Mouse (Mus musculus): Measurements from ENCODE around the gene Siva1. TPM values are rescaled to one million over a fixed set of nuclear protein-coding genes. Genes with fewer than 3 reads are reported as not detected.

The Siva1 gene
- polyA plus RNA-seq, 1 experiment from 2014 or later = 274 TPM

DNA sequence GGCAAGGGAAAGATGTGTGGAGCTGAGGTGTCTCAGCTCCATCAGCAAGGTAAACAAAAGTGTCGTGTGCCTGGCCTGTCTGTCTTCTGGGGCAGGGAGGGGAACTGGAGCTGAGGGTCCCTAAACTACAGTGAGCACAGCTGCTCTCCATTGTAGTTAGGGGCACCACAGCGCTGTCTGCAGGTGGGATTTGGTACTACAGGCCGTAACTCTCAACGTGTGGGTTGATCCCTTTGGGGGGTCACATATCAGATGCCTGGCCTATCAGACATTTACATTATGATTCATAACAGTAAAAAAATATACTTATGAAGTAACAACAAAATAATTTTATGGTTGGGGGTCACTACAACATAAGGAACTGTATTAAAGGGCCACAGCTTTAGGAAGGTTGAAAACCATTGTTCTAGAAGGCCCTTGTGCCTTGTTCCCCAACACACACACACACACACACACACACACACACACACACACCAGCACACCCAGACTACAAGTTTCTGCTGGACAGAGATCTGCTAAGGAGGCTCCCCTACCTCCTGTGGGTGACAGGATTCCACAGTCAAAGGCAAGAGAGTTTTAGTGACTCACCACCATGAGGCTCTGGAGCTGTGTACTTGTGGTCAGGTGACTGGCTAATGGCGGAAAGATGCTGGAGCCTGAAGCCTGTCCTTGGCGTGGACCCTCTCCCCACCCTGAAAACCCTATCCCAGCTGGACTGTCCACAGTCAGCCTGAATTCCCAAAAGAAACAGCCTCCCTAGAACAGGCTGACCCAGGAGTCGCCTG, 17.2 kb upstream of the Siva1 start:
- no peak overlapping the region for H3K4me3 ChIP-seq (ENCODE audit: low read depth, low read length)
- ATAC-seq (ENCODE audit: insufficient number of reproducible peaks, insufficient read depth, low FRiP score, low read depth) = no peak
- H3K4me2 ChIP-seq (replicated peaks; ENCODE audit: low read depth, low read length) = no peak overlapping the region
- no peaks in the 10 kb centered on the region for H3K9me3 ChIP-seq (ENCODE audit: control insufficient read depth, low read depth, low read length)
- 0 out of 2 replicates have a peak, but pooled peaks cover 2% of the 10 kb centered on the region for H3K27me3 ChIP-seq (ENCODE audit: control insufficient read depth, insufficient read depth, low read length)
- no peak overlapping the region for H3K27ac ChIP-seq (ENCODE audit: low read length)
- H3K4me1 ChIP-seq (ENCODE audit: control insufficient read depth, insufficient read depth, low read length) = peaks cover 25% of the 10 kb centered on the region
- 62% methylated on average over 7 of the region's 7 CpGs for WGBS
- no peak overlapping the region for H3K9ac ChIP-seq (replicated peaks; ENCODE audit: low read depth, low read length)
- H3K36me3 ChIP-seq (ENCODE audit: control insufficient read depth, insufficient read depth, low read length) = no peaks in the 10 kb centered on the region

DNA sequence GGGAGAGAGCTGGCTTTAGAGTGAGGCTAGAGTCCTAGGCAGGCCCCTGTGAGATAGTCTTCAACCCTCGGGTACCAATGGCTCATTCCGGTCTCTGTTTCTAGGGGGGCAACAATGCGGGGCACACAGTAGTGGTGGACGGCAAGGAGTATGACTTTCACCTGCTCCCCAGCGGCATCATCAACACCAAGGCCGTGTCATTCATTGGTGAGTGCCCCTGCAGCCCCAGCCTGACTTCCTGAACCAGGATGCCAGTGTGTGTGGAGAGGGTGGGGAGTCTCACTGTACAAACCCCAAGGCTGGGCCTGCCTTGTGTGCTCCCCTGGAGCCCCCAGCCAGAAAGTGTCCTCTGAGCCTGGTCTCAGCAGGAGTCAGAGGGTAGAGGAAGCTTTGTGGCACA, 16.3 kb upstream of the Siva1 start:
- Histone ChIP-seq H3K4me1 (ENCODE audit: control insufficient read depth, insufficient read depth, low read length) (peaks cover 29% of the 10 kb centered on the region), H3K27me3 (ENCODE audit: control insufficient read depth, insufficient read depth, low read length) (0 out of 2 replicates have a peak, but pooled peaks cover 2% of the 10 kb centered on the region), H3K9ac (replicated peaks; ENCODE audit: low read depth, low read length) (no peak overlapping the region), H3K4me3 (ENCODE audit: low read depth, low read length) (no peak overlapping the region), H3K4me2 (replicated peaks; ENCODE audit: low read depth, low read length) (no peak overlapping the region), H3K9me3 (ENCODE audit: control insufficient read depth, low read depth, low read length) (no peaks in the 10 kb centered on the region), H3K36me3 (ENCODE audit: control insufficient read depth, insufficient read depth, low read length) (no peaks in the 10 kb centered on the region), H3K27ac (ENCODE audit: low read length) (no peak overlapping the region)
- WGBS = 85% methylated on average over 6 of the region's 6 CpGs
- ATAC-seq (ENCODE audit: insufficient number of reproducible peaks, insufficient read depth, low FRiP score, low read depth) = no peak

DNA sequence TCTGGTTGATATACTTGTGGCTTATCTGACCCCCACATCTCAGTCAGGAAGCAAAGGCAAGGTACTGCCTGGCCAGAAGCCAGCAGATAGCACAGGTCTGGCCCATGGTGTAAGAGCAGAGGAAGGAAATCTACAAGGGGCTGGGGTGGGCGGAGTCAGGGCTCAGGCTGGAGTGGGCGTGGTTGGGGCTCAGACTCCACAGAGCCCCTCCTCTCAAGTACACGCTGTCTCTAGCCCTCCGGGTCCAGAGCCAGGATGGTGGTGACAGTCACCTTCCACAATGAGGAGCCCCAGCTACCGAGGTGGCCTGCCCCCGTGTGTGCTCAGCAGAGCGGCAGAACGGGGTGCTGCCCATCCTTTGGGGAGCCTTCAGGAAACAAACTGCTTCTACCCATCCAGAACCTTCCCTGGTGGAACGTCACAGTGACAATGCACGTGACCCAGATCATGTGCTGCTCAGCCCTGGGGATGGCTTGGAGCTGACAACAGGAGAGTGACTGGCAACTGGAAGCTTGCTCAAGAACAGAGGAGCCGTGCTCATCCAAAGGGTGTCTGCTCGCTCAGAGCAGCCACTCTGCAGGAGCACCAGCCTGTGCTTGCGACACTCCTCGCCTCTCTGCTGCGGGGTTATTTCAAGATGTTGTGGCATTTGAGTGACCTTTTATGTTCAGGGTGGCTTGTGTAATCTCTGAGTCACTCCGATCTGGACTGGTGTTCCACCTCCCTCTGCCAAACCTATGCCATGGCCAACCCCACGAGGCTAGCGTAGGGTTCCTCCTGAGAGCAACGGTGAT, 15.4 kb upstream of the Siva1 start:
- WGBS = 33% methylated on average over 19 of the region's 19 CpGs
- no peak overlapping the region for H3K9ac ChIP-seq (replicated peaks; ENCODE audit: low read depth, low read length)
- H3K27ac ChIP-seq (ENCODE audit: low read length) = no peak overlapping the region
- H3K4me3 ChIP-seq (ENCODE audit: low read depth, low read length) = peak overlapping the region; percentile 2; the same call in 1 of the 2 replicates
- H3K36me3 ChIP-seq (ENCODE audit: control insufficient read depth, insufficient read depth, low read length) = no peaks in the 10 kb centered on the region
- H3K27me3 ChIP-seq (ENCODE audit: control insufficient read depth, insufficient read depth, low read length) = no peaks in the 10 kb centered on the region
- H3K4me1 ChIP-seq (ENCODE audit: control insufficient read depth, insufficient read depth, low read length) = peaks cover 29% of the 10 kb centered on the region
- peak overlapping the region; percentile 27 for H3K4me2 ChIP-seq (replicated peaks; ENCODE audit: low read depth, low read length)
- peak; percentile 83 for ATAC-seq (ENCODE audit: insufficient number of reproducible peaks, insufficient read depth, low FRiP score, low read depth)
- no peaks in the 10 kb centered on the region for H3K9me3 ChIP-seq (ENCODE audit: control insufficient read depth, low read depth, low read length)

DNA sequence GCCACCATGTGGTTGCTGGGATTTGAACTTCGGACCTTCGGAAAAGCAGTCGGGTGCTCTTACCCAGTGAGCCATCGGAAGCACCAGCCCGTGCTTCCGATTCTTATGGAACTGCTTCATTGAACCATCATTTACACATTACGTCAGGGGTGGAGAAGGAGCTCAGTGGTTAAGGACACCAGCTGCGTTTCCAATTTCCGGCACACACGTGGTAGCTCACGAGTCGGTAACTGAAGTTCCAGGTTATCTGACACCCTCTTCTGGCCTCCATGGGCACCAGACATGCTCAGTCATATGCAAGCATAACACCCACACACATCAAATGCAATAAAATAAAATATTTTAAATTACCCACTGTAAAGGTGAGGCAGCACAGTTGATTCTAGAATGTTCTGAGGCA, 14.4 kb upstream of the Siva1 start:
- 90% methylated on average over 12 of the region's 12 CpGs for WGBS
- H3K27ac ChIP-seq (ENCODE audit: low read length) = no peak overlapping the region
- no peak overlapping the region for H3K9ac ChIP-seq (replicated peaks; ENCODE audit: low read depth, low read length)
- H3K27me3 ChIP-seq (ENCODE audit: control insufficient read depth, insufficient read depth, low read length) = no peaks in the 10 kb centered on the region
- H3K36me3 ChIP-seq (ENCODE audit: control insufficient read depth, insufficient read depth, low read length) = no peaks in the 10 kb centered on the region
- ATAC-seq (ENCODE audit: insufficient number of reproducible peaks, insufficient read depth, low FRiP score, low read depth) = no peak
- H3K9me3 ChIP-seq (ENCODE audit: control insufficient read depth, low read depth, low read length) = no peaks in the 10 kb centered on the region
- no peak overlapping the region for H3K4me2 ChIP-seq (replicated peaks; ENCODE audit: low read depth, low read length)
- H3K4me1 ChIP-seq (ENCODE audit: control insufficient read depth, insufficient read depth, low read length) = peaks cover 29% of the 10 kb centered on the region
- H3K4me3 ChIP-seq (ENCODE audit: low read depth, low read length) = no peak overlapping the region

DNA sequence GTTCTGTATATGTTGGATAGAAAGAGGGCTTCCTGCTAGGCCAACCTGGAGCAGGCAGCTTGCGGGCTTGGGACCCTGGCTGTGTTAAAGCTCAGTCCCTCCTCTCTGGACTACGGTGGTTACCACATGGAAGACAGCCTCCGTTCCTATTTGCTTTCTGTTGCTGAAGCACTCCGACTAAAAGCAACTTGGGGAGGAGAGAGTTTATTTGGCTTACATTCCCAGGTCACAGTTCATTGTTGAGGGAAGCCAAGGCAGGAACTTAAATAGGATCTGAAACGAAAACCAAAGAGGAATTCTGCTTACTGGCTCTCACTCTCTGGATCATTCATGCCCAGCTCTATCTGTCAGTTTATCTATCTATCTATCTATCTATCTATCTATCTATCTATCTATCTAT, 13.7 kb upstream of the Siva1 start:
- no peak for ATAC-seq (ENCODE audit: insufficient number of reproducible peaks, insufficient read depth, low FRiP score, low read depth)
- no peak overlapping the region for H3K4me2 ChIP-seq (replicated peaks; ENCODE audit: low read depth, low read length)
- no peak overlapping the region for H3K4me3 ChIP-seq (ENCODE audit: low read depth, low read length)
- WGBS = 59% methylated on average over 5 of the region's 5 CpGs
- no peaks in the 10 kb centered on the region for H3K9me3 ChIP-seq (ENCODE audit: control insufficient read depth, low read depth, low read length)
- peaks cover 29% of the 10 kb centered on the region for H3K4me1 ChIP-seq (ENCODE audit: control insufficient read depth, insufficient read depth, low read length)
- no peak overlapping the region for H3K9ac ChIP-seq (replicated peaks; ENCODE audit: low read depth, low read length)
- H3K36me3 ChIP-seq (ENCODE audit: control insufficient read depth, insufficient read depth, low read length) = no peaks in the 10 kb centered on the region
- H3K27me3 ChIP-seq (ENCODE audit: control insufficient read depth, insufficient read depth, low read length) = no peaks in the 10 kb centered on the region
- H3K27ac ChIP-seq (ENCODE audit: low read length) = no peak overlapping the region

DNA sequence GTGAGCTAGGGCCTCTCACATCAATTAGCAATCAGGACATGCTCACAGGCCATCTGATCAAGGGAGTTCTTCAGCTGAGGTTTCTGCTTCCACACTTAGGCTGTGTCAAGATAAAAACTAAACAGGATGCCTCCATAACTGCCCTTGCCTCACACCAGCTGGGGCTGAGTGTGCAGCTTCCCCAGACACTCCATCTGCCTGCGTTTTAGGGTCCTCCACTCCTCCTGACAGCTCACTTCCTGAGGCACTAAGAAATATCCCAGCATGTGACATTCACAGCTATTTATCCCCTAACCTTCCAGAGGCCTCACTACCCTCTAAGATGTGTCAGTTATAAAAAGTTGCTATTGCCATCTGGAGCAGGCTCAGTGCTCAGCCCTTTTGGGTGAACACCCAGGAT, 13.0 kb upstream of the Siva1 start:
- no peaks in the 10 kb centered on the region for H3K27me3 ChIP-seq (ENCODE audit: control insufficient read depth, insufficient read depth, low read length)
- WGBS = 20% methylated on average over 1 of the region's 1 CpGs
- ATAC-seq (ENCODE audit: insufficient number of reproducible peaks, insufficient read depth, low FRiP score, low read depth) = no peak; the same call in 1 of the 2 replicates
- H3K9ac ChIP-seq (replicated peaks; ENCODE audit: low read depth, low read length) = no peak overlapping the region
- H3K27ac ChIP-seq (ENCODE audit: low read length) = peak overlapping the region; percentile 52; the same call in 1 of the 2 replicates
- H3K4me3 ChIP-seq (ENCODE audit: low read depth, low read length) = no peak overlapping the region
- no peaks in the 10 kb centered on the region for H3K9me3 ChIP-seq (ENCODE audit: control insufficient read depth, low read depth, low read length)
- peaks cover 29% of the 10 kb centered on the region for H3K4me1 ChIP-seq (ENCODE audit: control insufficient read depth, insufficient read depth, low read length)
- H3K36me3 ChIP-seq (ENCODE audit: control insufficient read depth, insufficient read depth, low read length) = no peaks in the 10 kb centered on the region
- H3K4me2 ChIP-seq (replicated peaks; ENCODE audit: low read depth, low read length) = no peak overlapping the region

DNA sequence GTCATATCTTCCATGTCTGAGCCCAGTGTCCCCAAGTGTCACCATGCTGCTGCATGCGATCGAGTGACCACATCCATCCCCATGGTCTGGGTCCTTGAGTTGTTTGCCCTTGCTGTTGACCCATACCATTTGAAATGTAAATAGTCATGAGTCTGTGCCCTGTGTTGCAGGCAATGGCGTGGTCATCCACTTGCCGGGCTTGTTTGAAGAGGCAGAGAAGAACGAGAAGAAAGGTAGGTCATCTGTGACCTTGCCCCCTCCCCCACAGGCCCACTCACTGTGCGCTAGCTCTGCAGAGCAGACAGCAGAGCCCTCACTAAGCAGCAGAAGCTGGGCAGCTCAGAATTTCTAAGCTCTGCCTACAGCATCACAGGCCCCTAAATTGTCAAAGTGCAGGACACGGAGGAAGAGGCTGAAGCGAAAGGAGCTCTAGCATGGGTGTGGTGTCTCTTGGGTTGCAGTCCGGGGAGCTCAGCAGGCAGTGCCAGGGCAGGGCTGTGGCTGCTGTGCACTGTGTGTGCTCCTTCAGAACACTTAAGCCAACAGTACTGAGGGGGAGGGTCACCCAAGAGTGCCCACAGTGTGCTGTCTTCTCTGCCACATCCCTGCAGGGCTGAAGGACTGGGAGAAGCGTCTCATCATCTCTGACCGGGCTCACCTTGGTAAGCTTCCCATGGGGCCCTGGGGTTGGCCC, 12.2 kb upstream of the Siva1 start:
- no peaks in the 10 kb centered on the region for H3K36me3 ChIP-seq (ENCODE audit: control insufficient read depth, insufficient read depth, low read length)
- no peaks in the 10 kb centered on the region for H3K9me3 ChIP-seq (ENCODE audit: control insufficient read depth, low read depth, low read length)
- H3K4me1 ChIP-seq (ENCODE audit: control insufficient read depth, insufficient read depth, low read length) = peaks cover 29% of the 10 kb centered on the region
- no peak for ATAC-seq (ENCODE audit: insufficient number of reproducible peaks, insufficient read depth, low FRiP score, low read depth)
- H3K27me3 ChIP-seq (ENCODE audit: control insufficient read depth, insufficient read depth, low read length) = no peaks in the 10 kb centered on the region
- no peak overlapping the region for H3K4me3 ChIP-seq (ENCODE audit: low read depth, low read length)
- no peak overlapping the region for H3K9ac ChIP-seq (replicated peaks; ENCODE audit: low read depth, low read length)
- 52% methylated on average over 11 of the region's 11 CpGs for WGBS
- H3K4me2 ChIP-seq (replicated peaks; ENCODE audit: low read depth, low read length) = no peak overlapping the region
- H3K27ac ChIP-seq (ENCODE audit: low read length) = peak overlapping the region; percentile 52; the same call in 1 of the 2 replicates

DNA sequence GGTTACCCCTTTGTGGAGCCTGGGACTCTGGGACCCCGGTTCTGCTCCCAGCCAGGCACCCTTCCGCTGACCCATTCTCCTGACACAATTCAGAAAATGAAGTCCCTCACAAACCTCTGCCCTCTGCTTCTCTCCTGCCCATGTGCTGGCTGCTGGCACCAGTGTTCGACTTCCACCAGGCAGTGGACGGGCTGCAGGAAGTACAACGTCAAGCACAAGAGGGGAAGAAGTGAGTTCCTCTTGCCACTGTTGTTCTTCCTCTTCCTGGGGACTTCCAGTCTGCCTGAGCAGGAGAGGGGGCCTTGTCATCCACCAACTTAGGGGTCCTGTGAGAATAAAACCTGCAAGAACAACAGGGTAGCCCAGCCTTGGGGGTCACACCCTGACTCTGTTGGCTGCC, 11.6 kb upstream of the Siva1 start:
- H3K27me3 ChIP-seq (ENCODE audit: control insufficient read depth, insufficient read depth, low read length) = no peaks in the 10 kb centered on the region
- WGBS = 71% methylated on average over 5 of the region's 5 CpGs
- no peak overlapping the region for H3K27ac ChIP-seq (ENCODE audit: low read length)
- ATAC-seq (ENCODE audit: insufficient number of reproducible peaks, insufficient read depth, low FRiP score, low read depth) = no peak
- H3K4me2 ChIP-seq (replicated peaks; ENCODE audit: low read depth, low read length) = no peak overlapping the region
- peaks cover 29% of the 10 kb centered on the region for H3K4me1 ChIP-seq (ENCODE audit: control insufficient read depth, insufficient read depth, low read length)
- H3K4me3 ChIP-seq (ENCODE audit: low read depth, low read length) = no peak overlapping the region
- no peak overlapping the region for H3K9ac ChIP-seq (replicated peaks; ENCODE audit: low read depth, low read length)
- no peaks in the 10 kb centered on the region for H3K36me3 ChIP-seq (ENCODE audit: control insufficient read depth, insufficient read depth, low read length)
- H3K9me3 ChIP-seq (ENCODE audit: control insufficient read depth, low read depth, low read length) = no peaks in the 10 kb centered on the region

All from stomach, embryonic 14.5 days (tissue).